Mouse (Mus musculus): ENCODE results near the gene Lyg2. TPM values are rescaled to one million over a fixed set of nuclear protein-coding genes. Genes with fewer than 3 reads are reported as not detected.

The Lyg2 gene
- polyA plus RNA-seq, 1 experiment: 0.13 TPM

GRCm38 (mm10) chr1:37872131-37873067 lies 43.9 kb downstream of the Lyg2 start:
- peaks cover 4% of the 10 kb centered on the region for H3K36me3 ChIP-seq (ENCODE audit: control insufficient read depth, insufficient read depth, low read length)
- no peaks in the 10 kb centered on the region for H3K27me3 ChIP-seq (ENCODE audit: control insufficient read depth, insufficient read depth, low read length)
- peaks cover 3% of the 10 kb centered on the region for H3K4me1 ChIP-seq (replicated peaks; ENCODE audit: control insufficient read depth, insufficient read depth, low read length)
- no peak for TF ChIP-seq POLR2A (IDR thresholded peaks at IDR 0.05; ENCODE audit: control insufficient read depth, extremely low read depth, insufficient read depth, low read length, poor library complexity)
- TF ChIP-seq CTCF (IDR thresholded peaks at IDR 0.05; ENCODE audit: borderline replicate concordance, control insufficient read depth, extremely low read depth, insufficient read depth, low read length, poor library complexity): no peak
- peak overlapping the region; percentile 77 for H3K4me3 ChIP-seq (ENCODE audit: control insufficient read depth, insufficient read depth, low read length)
- WGBS: under 1% methylated on average over 33 of the region's 33 CpGs
- peak; percentile 82 for DNase-seq
- peak overlapping the region; percentile 48 for H3K27ac ChIP-seq (ENCODE audit: control insufficient read depth, insufficient read depth, low read length)

GRCm38 (mm10) chr1:37871704-37872103 lies 44.6 kb downstream of the Lyg2 start, which contains the start of gene Lipt1:
Lipt1 (plus strand) TSS chr1:37871738.
- H3K36me3 ChIP-seq (ENCODE audit: control insufficient read depth, insufficient read depth, low read length): no peaks in the 10 kb centered on the region; the same call in none of the 2 replicates
- peaks cover 3% of the 10 kb centered on the region for H3K4me1 ChIP-seq (replicated peaks; ENCODE audit: control insufficient read depth, insufficient read depth, low read length)
- TF ChIP-seq CTCF (IDR thresholded peaks at IDR 0.05; ENCODE audit: borderline replicate concordance, control insufficient read depth, extremely low read depth, insufficient read depth, low read length, poor library complexity) (no peak), POLR2A (IDR thresholded peaks at IDR 0.05; ENCODE audit: control insufficient read depth, extremely low read depth, insufficient read depth, low read length, poor library complexity) (no peak)
- peak within 1 kb of the TSS; percentile 53 for H3K27ac ChIP-seq (ENCODE audit: control insufficient read depth, insufficient read depth, low read length)
- DNase-seq: no peak
- H3K27me3 ChIP-seq (ENCODE audit: control insufficient read depth, insufficient read depth, low read length): no peaks in the 10 kb centered on the region
- peak within 1 kb of the TSS; percentile 77 for H3K4me3 ChIP-seq (ENCODE audit: control insufficient read depth, insufficient read depth, low read length)
- WGBS: 31% methylated on average over 7 of the region's 7 CpGs

- Histone ChIP-seq H3K27me3 (ENCODE audit: control insufficient read depth, insufficient read depth, low read length) (no peaks in the 10 kb centered on the region), H3K4me1 (replicated peaks; ENCODE audit: control insufficient read depth, insufficient read depth, low read length) (peaks cover 6% of the 10 kb centered on the region), H3K27ac (ENCODE audit: control insufficient read depth, insufficient read depth, low read length) (no peak overlapping the region), H3K36me3 (ENCODE audit: control insufficient read depth, insufficient read depth, low read length) (no peaks in the 10 kb centered on the region), H3K4me3 (ENCODE audit: control insufficient read depth, insufficient read depth, low read length) (no peak overlapping the region)
- WGBS: 93% methylated on average over 2 of the region's 2 CpGs
- DNase-seq: no peak
- no peak for TF ChIP-seq CTCF (IDR thresholded peaks at IDR 0.05; ENCODE audit: borderline replicate concordance, control insufficient read depth, extremely low read depth, insufficient read depth, low read length, poor library complexity)
- no peak for TF ChIP-seq POLR2A (IDR thresholded peaks at IDR 0.05; ENCODE audit: control insufficient read depth, extremely low read depth, insufficient read depth, low read length, poor library complexity)
Measured at GRCm38 (mm10) chr1:37869362-37869761, 46.9 kb downstream of the Lyg2 start.

- H3K36me3 ChIP-seq (ENCODE audit: control insufficient read depth, insufficient read depth, low read length): no peaks in the 10 kb centered on the region
- H3K27me3 ChIP-seq (ENCODE audit: control insufficient read depth, insufficient read depth, low read length): no peaks in the 10 kb centered on the region
- no peak overlapping the region for H3K4me3 ChIP-seq (ENCODE audit: control insufficient read depth, insufficient read depth, low read length)
- peaks cover 7% of the 10 kb centered on the region for H3K4me1 ChIP-seq (replicated peaks; ENCODE audit: control insufficient read depth, insufficient read depth, low read length)
- no peak overlapping the region for H3K27ac ChIP-seq (ENCODE audit: control insufficient read depth, insufficient read depth, low read length)
- WGBS: 28% methylated on average over 10 of the region's 10 CpGs
- no peak for DNase-seq
- TF ChIP-seq POLR2A (IDR thresholded peaks at IDR 0.05; ENCODE audit: control insufficient read depth, extremely low read depth, insufficient read depth, low read length, poor library complexity) (no peak), CTCF (IDR thresholded peaks at IDR 0.05; ENCODE audit: borderline replicate concordance, control insufficient read depth, extremely low read depth, insufficient read depth, low read length, poor library complexity) (no peak)
Measured at GRCm38 (mm10) chr1:37868640-37869039, 47.7 kb downstream of the Lyg2 start.

- 35% methylated on average over 10 of the region's 10 CpGs for WGBS
- Histone ChIP-seq H3K4me1 (replicated peaks; ENCODE audit: control insufficient read depth, insufficient read depth, low read length) (peaks cover 7% of the 10 kb centered on the region), H3K27ac (ENCODE audit: control insufficient read depth, insufficient read depth, low read length) (no peak overlapping the region), H3K36me3 (ENCODE audit: control insufficient read depth, insufficient read depth, low read length) (no peaks in the 10 kb centered on the region), H3K4me3 (ENCODE audit: control insufficient read depth, insufficient read depth, low read length) (no peak overlapping the region), H3K27me3 (ENCODE audit: control insufficient read depth, insufficient read depth, low read length) (no peaks in the 10 kb centered on the region)
- TF ChIP-seq POLR2A (IDR thresholded peaks at IDR 0.05; ENCODE audit: control insufficient read depth, extremely low read depth, insufficient read depth, low read length, poor library complexity) (no peak), CTCF (IDR thresholded peaks at IDR 0.05; ENCODE audit: borderline replicate concordance, control insufficient read depth, extremely low read depth, insufficient read depth, low read length, poor library complexity) (no peak)
- no peak for DNase-seq
Measured at GRCm38 (mm10) chr1:37867684-37868322, 48.5 kb downstream of the Lyg2 start.

GRCm38 (mm10) chr1:37867056-37867455 lies 49.2 kb downstream of the Lyg2 start:
- Histone ChIP-seq H3K4me1 (replicated peaks; ENCODE audit: control insufficient read depth, insufficient read depth, low read length) (peaks cover 7% of the 10 kb centered on the region), H3K4me3 (ENCODE audit: control insufficient read depth, insufficient read depth, low read length) (no peak overlapping the region), H3K27me3 (ENCODE audit: control insufficient read depth, insufficient read depth, low read length) (no peaks in the 10 kb centered on the region), H3K27ac (ENCODE audit: control insufficient read depth, insufficient read depth, low read length) (no peak overlapping the region), H3K36me3 (ENCODE audit: control insufficient read depth, insufficient read depth, low read length) (no peaks in the 10 kb centered on the region)
- 96% methylated on average over 1 of the region's 1 CpGs for WGBS
- TF ChIP-seq POLR2A (IDR thresholded peaks at IDR 0.05; ENCODE audit: control insufficient read depth, extremely low read depth, insufficient read depth, low read length, poor library complexity): no peak
- TF ChIP-seq CTCF (IDR thresholded peaks at IDR 0.05; ENCODE audit: borderline replicate concordance, control insufficient read depth, extremely low read depth, insufficient read depth, low read length, poor library complexity): no peak
- peak; percentile 45 for DNase-seq
